Mouse (Mus musculus) liver, adult 2 months (tissue): Measurements from ENCODE around the gene Arl13a.

ENCODE experiments used
- CTCF ChIP-seq: fragments of 200-500 bp; IDR thresholded peaks from 2 replicates; pipeline ENCODE4 v1.5.1; 2011; ENCODE audit warnings: low read depth, low read length, control low read depth
- POLR2A ChIP-seq: fragments of 200-500 bp; IDR thresholded peaks from 2 replicates; pipeline ENCODE4 v1.6.1; 2011; ENCODE audit warnings: low read length, control low read depth; ENCODE audit not compliant: insufficient read depth; ENCODE audit errors: extremely low read depth

DNA sequence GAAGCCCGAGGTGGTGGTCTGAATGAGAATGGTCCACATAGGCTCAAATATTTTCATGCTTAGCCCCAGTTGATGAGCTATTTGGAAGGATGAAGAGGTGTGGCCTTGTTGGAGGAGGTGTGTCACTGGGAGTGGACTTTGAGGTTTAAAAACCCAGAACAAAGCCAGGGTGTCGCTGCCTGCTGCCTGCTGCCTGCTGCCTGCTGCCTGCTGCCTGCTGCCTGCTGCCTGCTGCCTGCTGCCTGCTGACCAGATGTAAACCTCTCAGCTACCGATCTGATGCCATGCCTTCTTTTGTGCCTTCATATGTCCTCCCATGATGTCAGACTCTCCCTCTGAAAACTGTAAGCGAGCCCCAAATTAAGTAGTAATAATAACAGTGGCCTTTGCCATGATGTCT, 34.6 kb downstream of the Arl13a start, which contains the start of gene Nox1:
- TF ChIP-seq CTCF, result no peak
- TF ChIP-seq POLR2A, result no peak
